Mouse (Mus musculus): ENCODE measurements around the gene Gm21440. TPM values are rescaled to one million over a fixed set of nuclear protein-coding genes. Genes with fewer than 3 reads are reported as not detected.
"Not testable (repeated sequence)": the region's sequence is repeated elsewhere in the genome, so short reads cannot be mapped to it uniquely, and the experiment has no call there.

The Gm21440 gene
- polyA plus RNA-seq (2012; rRNA removed): not detected in 2 replicates

GRCm38 (mm10) chrY:13252091-13252490 is at the start of gene Gm21440, which contains the start of gene Gm21454:
Gene Gm21440, plus strand, starts transcription at chrY:13252391.
Gene Gm21454, plus strand, starts transcription at chrY:13252442.
- not testable (repeated sequence) for DNase-seq; H3K4me3 ChIP-seq (ENCODE audit: insufficient read depth, low read depth, low read length); H3K27me3 ChIP-seq (replicated peaks; ENCODE audit: control insufficient read depth, insufficient read depth, low read length); H3K36me3 ChIP-seq (ENCODE audit: control insufficient read depth, insufficient read depth, low read length); H3K4me1 ChIP-seq (ENCODE audit: control insufficient read depth, insufficient read depth, low read length); H3K27ac ChIP-seq (ENCODE audit: insufficient read depth, low read depth, low read length)

- H3K4me1 ChIP-seq (ENCODE audit: control insufficient read depth, insufficient read depth, low read length); H3K27me3 ChIP-seq (replicated peaks; ENCODE audit: control insufficient read depth, insufficient read depth, low read length); H3K4me3 ChIP-seq (ENCODE audit: insufficient read depth, low read depth, low read length); DNase-seq; H3K27ac ChIP-seq (ENCODE audit: insufficient read depth, low read depth, low read length); H3K36me3 ChIP-seq (ENCODE audit: control insufficient read depth, insufficient read depth, low read length): not testable (repeated sequence)
- no CpG with 5 or more reads among the region's 3 CpGs for WGBS
Measured at GRCm38 (mm10) chrY:13223828-13224227, 28.4 kb upstream of the Gm21440 start, which contains the start of gene Gm21828. Gene Gm21828, minus strand, starts transcription at chrY:13223928.

Other genes with a start within 250 kb of the Gm21440 start
- gene Gm20807, start 209.5 kb upstream of the Gm21440 start, polyA plus RNA-seq (2012; rRNA removed): not detected in 2 replicates
- not detected in 2 replicates for gene Gm21891, start 118.9 kb upstream of the Gm21440 start, polyA plus RNA-seq (2012; rRNA removed)
- gene Gm21425, start 90.4 kb upstream of the Gm21440 start, polyA plus RNA-seq (2012; rRNA removed): not detected in 2 replicates
- not detected in 2 replicates for gene Gm21828, start 28.5 kb upstream of the Gm21440 start, polyA plus RNA-seq (2012; rRNA removed)
- not detected in 2 replicates for gene Gm21454, start 51 bp downstream of the Gm21440 start, polyA plus RNA-seq (2012; rRNA removed)
- not detected in 2 replicates for gene Gm21725, start 96.7 kb downstream of the Gm21440 start, polyA plus RNA-seq (2012; rRNA removed)
- not detected in 2 replicates for gene Gm21866, start 213.2 kb downstream of the Gm21440 start, polyA plus RNA-seq (2012; rRNA removed)
- gene Gm20773, start 241.6 kb downstream of the Gm21440 start, polyA plus RNA-seq (2012; rRNA removed): not detected in 2 replicates

All from kidney, adult 2 months (tissue).